Mouse (Mus musculus): ENCODE measurements around the gene Psmd11. TPM values are rescaled to one million over a fixed set of nuclear protein-coding genes. Genes with fewer than 3 reads are reported as not detected.
"Not testable (repeated sequence)": the region's sequence is repeated elsewhere in the genome, so short reads cannot be mapped to it uniquely, and the experiment has no call there.

The Psmd11 gene
- polyA plus RNA-seq, 1 experiment from 2014 or later = 307 TPM

DNA sequence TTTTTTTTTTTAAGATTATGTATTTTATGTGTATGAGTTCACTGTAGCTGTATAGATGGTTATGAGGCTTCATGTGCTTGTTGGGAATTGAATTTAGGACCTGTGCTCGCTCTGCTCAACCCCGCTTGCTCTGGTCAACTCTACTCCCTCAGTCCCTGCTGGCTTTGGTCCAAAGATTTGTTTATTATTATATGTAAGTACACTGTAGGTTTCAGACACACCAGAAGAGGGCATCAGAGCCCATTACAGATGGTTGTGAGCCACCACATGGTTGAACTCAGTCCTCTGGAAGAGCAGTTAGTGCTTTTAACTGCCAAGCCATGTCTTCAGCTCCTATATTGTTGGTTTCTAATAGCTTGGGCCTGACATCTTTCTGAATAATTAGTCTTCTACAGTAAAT is 21.4 kb downstream of the Psmd11 start:
- Histone ChIP-seq H3K4me1 (ENCODE audit: control insufficient read depth, insufficient read depth, low read length) (no peaks in the 10 kb centered on the region), H3K9me3 (ENCODE audit: control insufficient read depth, low read length) (no peaks in the 10 kb centered on the region), H3K27ac (ENCODE audit: low read depth, low read length) (no peak overlapping the region), H3K27me3 (ENCODE audit: control insufficient read depth, insufficient read depth, low read length) (no peaks in the 10 kb centered on the region), H3K4me2 (ENCODE audit: low read depth) (no peak overlapping the region), H3K4me3 (ENCODE audit: low read depth, low read length) (no peak overlapping the region), H3K36me3 (ENCODE audit: control insufficient read depth, insufficient read depth, low read length) (peaks cover 8% of the 10 kb centered on the region), H3K9ac (ENCODE audit: low read length) (no peak overlapping the region)
- no peak for DNase-seq (ENCODE audit: low spot score)
- 91% methylated on average over 2 of the region's 2 CpGs for WGBS
- ATAC-seq (ENCODE audit: insufficient read depth, low FRiP score, low TSS enrichment) = no peak

DNA sequence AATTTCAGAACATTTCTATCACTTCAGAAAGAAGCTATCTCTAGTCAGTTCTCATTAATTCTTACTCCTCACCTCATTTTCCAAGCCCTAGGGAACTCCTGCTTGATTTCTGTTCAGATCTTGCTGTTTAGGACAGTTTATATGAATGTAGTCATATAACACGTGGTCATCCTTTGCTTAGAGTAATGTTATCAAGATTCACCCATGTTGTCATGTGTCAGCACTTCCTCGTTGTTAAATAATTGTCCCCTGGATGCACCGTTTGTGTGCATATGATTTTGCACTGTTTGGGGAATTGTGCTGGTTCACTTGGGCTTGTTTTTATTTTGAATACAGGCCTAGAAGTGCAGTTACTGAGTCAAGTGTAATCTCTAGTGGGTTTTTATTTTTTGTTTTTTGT is 23.8 kb downstream of the Psmd11 start:
- ATAC-seq (ENCODE audit: insufficient read depth, low FRiP score, low TSS enrichment) (no peak), DNase-seq (ENCODE audit: low spot score) (no peak)
- no peak overlapping the region for H3K4me3 ChIP-seq (ENCODE audit: low read depth, low read length)
- H3K27me3 ChIP-seq (ENCODE audit: control insufficient read depth, insufficient read depth, low read length) = no peaks in the 10 kb centered on the region
- H3K4me1 ChIP-seq (ENCODE audit: control insufficient read depth, insufficient read depth, low read length) = no peaks in the 10 kb centered on the region
- H3K36me3 ChIP-seq (ENCODE audit: control insufficient read depth, insufficient read depth, low read length) = peaks cover 2% of the 10 kb centered on the region
- no peaks in the 10 kb centered on the region for H3K9me3 ChIP-seq (ENCODE audit: control insufficient read depth, low read length)
- no peak overlapping the region for H3K4me2 ChIP-seq (ENCODE audit: low read depth)
- 94% methylated on average over 3 of the region's 3 CpGs for WGBS
- H3K27ac ChIP-seq (ENCODE audit: low read depth, low read length) = no peak overlapping the region
- no peak overlapping the region for H3K9ac ChIP-seq (ENCODE audit: low read length)

DNA sequence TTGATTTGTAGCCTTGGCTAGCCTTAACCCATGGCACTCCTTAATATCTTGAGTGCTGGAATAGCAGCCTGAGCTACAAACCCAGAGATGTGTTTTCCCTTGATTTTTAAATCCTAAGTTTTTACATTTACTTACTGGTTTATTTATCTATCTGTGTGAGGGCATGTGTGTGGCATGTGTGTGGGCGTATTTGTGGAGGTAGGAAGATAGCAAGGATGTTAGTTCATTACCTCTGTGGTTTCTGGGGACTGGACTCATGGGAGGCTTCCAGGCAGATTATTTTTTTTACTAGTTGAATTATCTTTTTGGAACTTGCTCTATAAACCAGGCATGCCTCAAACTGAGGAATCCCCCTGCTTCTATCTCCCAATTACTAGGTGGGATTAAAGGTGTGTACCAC is 24.8 kb downstream of the Psmd11 start:
- Histone ChIP-seq H3K9ac (ENCODE audit: low read length) (no peak overlapping the region), H3K27me3 (ENCODE audit: control insufficient read depth, insufficient read depth, low read length) (no peaks in the 10 kb centered on the region), H3K4me2 (ENCODE audit: low read depth) (no peak overlapping the region), H3K27ac (ENCODE audit: low read depth, low read length) (no peak overlapping the region), H3K9me3 (ENCODE audit: control insufficient read depth, low read length) (no peaks in the 10 kb centered on the region), H3K4me1 (ENCODE audit: control insufficient read depth, insufficient read depth, low read length) (no peaks in the 10 kb centered on the region), H3K36me3 (ENCODE audit: control insufficient read depth, insufficient read depth, low read length) (peaks cover 2% of the 10 kb centered on the region), H3K4me3 (ENCODE audit: low read depth, low read length) (no peak overlapping the region)
- DNase-seq (ENCODE audit: low spot score) (no peak), ATAC-seq (ENCODE audit: insufficient read depth, low FRiP score, low TSS enrichment) (no peak)
- WGBS = 100% methylated on average over 1 of the region's 1 CpGs

DNA sequence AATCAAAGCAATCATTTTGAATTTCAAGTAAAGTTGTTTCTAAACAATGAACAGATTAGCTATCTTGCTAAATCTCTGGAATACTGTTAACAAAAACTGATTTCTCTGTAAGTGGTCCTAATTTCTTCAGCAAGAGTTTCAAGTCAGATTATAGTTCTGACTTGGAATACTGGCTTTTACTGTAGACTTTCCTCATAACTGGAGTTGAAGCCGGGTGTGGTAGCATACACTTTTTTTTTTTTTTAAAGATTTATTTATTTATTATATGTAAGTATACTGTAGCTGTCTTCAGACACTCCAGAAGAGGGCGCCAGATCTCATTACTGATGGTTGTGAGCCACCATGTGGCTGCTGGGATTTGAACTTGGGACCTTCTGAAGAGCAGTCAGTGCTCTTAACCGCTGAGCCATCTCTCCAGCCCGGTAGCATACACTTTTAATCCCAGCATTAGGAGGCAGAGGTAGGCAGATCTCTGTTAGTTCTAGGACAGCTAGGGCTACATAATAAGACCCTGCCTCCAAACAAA is 35.3 kb downstream of the Psmd11 start:
- peaks cover 18% of the 10 kb centered on the region for H3K36me3 ChIP-seq (ENCODE audit: control insufficient read depth, insufficient read depth, low read length)
- not testable (repeated sequence) for H3K27me3 ChIP-seq (ENCODE audit: control insufficient read depth, insufficient read depth, low read length); H3K4me1 ChIP-seq (ENCODE audit: control insufficient read depth, insufficient read depth, low read length); H3K4me2 ChIP-seq (ENCODE audit: low read depth); H3K27ac ChIP-seq (ENCODE audit: low read depth, low read length); H3K9me3 ChIP-seq (ENCODE audit: control insufficient read depth, low read length); ATAC-seq (ENCODE audit: insufficient read depth, low FRiP score, low TSS enrichment); H3K9ac ChIP-seq (ENCODE audit: low read length); H3K4me3 ChIP-seq (ENCODE audit: low read depth, low read length); DNase-seq (ENCODE audit: low spot score)
- 88% methylated on average over 4 of the region's 4 CpGs for WGBS

DNA sequence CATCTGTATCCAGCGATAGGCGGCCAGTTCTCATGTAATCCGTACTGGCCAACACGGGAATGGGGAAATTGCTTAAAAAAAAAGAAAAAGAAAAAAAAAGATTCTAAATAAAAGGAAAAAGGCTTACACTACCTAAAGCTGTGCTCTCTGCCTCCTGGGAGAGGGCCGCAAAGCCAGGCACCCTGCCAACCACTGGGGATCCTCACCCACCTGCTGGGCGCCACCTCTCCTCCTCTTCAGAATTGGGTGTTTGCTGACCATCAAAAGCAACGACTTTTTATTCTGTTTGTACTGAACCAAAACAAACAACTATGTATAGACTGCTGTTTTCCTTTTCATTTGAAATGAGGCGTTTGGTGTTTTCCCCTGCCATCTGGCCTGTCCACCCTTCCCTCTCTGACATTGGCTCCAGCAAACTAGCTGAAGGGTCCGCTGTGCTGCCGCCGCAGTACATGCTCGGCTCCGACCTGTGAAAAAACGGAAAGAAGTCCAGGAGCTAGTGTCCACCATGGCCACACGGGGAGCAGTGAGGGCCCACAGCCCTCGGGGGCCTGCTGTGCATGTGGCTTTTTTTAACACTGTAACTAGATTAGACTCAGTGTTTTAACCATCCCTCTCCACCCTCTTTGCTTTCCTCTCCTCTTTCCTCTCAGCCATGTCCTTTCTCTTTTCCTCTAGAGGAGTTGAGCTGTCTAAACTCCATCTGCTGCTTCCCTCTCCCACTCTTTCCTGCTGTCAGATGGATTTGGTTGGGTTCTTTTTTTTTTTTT is 43.6 kb downstream of the Psmd11 start:
- 83% methylated on average over 16 of the region's 16 CpGs for WGBS
- Histone ChIP-seq H3K4me2 (ENCODE audit: low read depth) (no peak overlapping the region), H3K4me1 (ENCODE audit: control insufficient read depth, insufficient read depth, low read length) (0 out of 2 replicates have a peak, but pooled peaks cover 2% of the 10 kb centered on the region), H3K4me3 (ENCODE audit: low read depth, low read length) (no peak overlapping the region), H3K36me3 (ENCODE audit: control insufficient read depth, insufficient read depth, low read length) (peaks cover 5% of the 10 kb centered on the region), H3K27me3 (ENCODE audit: control insufficient read depth, insufficient read depth, low read length) (no peaks in the 10 kb centered on the region), H3K9me3 (ENCODE audit: control insufficient read depth, low read length) (no peaks in the 10 kb centered on the region), H3K27ac (ENCODE audit: low read depth, low read length) (no peak overlapping the region), H3K9ac (ENCODE audit: low read length) (no peak overlapping the region)
- ATAC-seq (ENCODE audit: insufficient read depth, low FRiP score, low TSS enrichment) (no peak), DNase-seq (ENCODE audit: low spot score) (no peak)

DNA sequence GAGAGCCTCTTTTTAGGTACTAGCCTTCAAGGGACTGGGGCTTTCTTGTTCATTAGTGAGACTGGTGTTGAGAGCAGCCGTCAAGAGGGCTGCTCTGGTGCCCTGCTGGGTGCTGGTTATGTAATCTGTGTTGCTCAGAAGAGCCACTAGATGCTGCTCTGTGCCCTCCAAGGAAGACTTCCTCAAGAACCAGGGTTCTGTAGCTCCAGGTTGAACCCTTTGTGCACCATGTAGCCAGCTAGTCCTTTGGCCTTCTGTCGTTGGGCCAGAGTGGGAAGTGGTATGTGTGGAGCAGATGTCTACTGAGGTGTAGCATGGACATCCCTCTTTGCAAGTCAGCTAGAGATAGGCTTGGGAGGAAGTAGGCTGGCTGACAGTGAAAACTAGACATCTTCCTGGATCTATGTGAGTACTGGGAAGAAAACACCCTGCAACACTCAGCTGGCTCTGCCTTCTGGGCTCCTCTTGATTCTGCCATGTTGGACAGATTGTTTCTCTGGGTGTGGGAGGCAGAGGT is 45.8 kb downstream of the Psmd11 start:
- Histone ChIP-seq H3K9ac (ENCODE audit: low read length) (no peak overlapping the region), H3K9me3 (ENCODE audit: control insufficient read depth, low read length) (no peaks in the 10 kb centered on the region), H3K4me2 (ENCODE audit: low read depth) (no peak overlapping the region), H3K36me3 (ENCODE audit: control insufficient read depth, insufficient read depth, low read length) (peaks cover 5% of the 10 kb centered on the region), H3K27ac (ENCODE audit: low read depth, low read length) (no peak overlapping the region), H3K4me3 (ENCODE audit: low read depth, low read length) (no peak overlapping the region), H3K4me1 (ENCODE audit: control insufficient read depth, insufficient read depth, low read length) (peaks cover 8% of the 10 kb centered on the region; the same call in 1 of the 2 replicates), H3K27me3 (ENCODE audit: control insufficient read depth, insufficient read depth, low read length) (peaks cover 7% of the 10 kb centered on the region; the same call in 1 of the 2 replicates)
- 72% methylated on average over 2 of the region's 2 CpGs for WGBS
- DNase-seq (ENCODE audit: low spot score) (peak; percentile 40), ATAC-seq (ENCODE audit: insufficient read depth, low FRiP score, low TSS enrichment) (no peak)

DNA sequence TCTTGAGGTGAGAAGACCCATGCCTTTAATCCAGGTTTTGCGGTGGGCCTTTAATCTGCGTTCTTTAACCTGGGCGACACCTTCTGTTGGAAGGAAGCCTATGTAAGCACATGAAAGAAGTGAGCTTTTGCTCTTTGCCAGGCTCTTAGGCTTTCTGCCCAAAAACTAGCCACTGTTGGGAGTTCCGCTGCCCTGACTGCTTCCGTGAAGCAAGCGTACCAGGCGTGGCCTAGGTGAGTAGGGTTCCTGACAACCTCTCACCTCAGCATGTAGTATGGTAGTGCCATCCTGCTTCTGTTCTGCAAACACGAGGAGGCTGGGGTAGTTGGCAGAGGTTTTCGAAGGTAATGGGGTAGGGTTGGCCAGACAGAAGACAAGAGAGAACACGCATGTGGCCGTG is 46.4 kb downstream of the Psmd11 start:
- Histone ChIP-seq H3K27ac (ENCODE audit: low read depth, low read length) (no peak overlapping the region), H3K36me3 (ENCODE audit: control insufficient read depth, insufficient read depth, low read length) (peaks cover 4% of the 10 kb centered on the region), H3K27me3 (ENCODE audit: control insufficient read depth, insufficient read depth, low read length) (peaks cover 7% of the 10 kb centered on the region; the same call in 1 of the 2 replicates)

DNA sequence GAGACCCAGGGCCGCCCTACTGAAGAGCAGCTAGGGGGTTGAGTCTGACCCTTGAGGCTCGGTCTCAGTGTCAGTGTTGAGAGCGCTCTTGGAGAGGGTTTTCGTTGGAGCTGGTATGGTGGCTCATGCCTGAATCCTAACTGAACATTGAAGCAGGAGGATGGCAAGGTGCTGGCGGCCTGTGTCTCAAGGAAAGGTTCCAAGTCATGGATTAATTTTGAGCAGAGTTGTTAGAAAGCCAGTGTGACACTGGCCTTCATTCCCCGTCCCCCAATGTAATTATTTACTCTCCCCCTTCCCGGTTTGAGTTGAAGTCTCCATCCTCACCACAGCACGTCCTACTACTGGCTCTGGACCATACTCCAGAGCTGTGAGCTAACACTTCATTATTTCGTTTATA is 47.1 kb downstream of the Psmd11 start:
- H3K4me2 ChIP-seq (ENCODE audit: low read depth) = no peak overlapping the region

More for the DNA sequence above, 46.4 kb downstream of the Psmd11 start:
- Histone ChIP-seq H3K4me2 (ENCODE audit: low read depth) (no peak overlapping the region), H3K4me3 (ENCODE audit: low read depth, low read length) (no peak overlapping the region), H3K4me1 (ENCODE audit: control insufficient read depth, insufficient read depth, low read length) (peaks cover 11% of the 10 kb centered on the region), H3K9me3 (ENCODE audit: control insufficient read depth, low read length) (no peaks in the 10 kb centered on the region), H3K9ac (ENCODE audit: low read length) (no peak overlapping the region)
- DNase-seq (ENCODE audit: low spot score) (no peak), ATAC-seq (ENCODE audit: insufficient read depth, low FRiP score, low TSS enrichment) (no peak)
- WGBS = 96% methylated on average over 11 of the region's 11 CpGs

More for the DNA sequence above, 47.1 kb downstream of the Psmd11 start:
- Histone ChIP-seq H3K4me1 (ENCODE audit: control insufficient read depth, insufficient read depth, low read length) (peaks cover 11% of the 10 kb centered on the region), H3K27me3 (ENCODE audit: control insufficient read depth, insufficient read depth, low read length) (peaks cover 7% of the 10 kb centered on the region; the same call in 1 of the 2 replicates), H3K36me3 (ENCODE audit: control insufficient read depth, insufficient read depth, low read length) (no peaks in the 10 kb centered on the region; the same call in 1 of the 2 replicates), H3K27ac (ENCODE audit: low read depth, low read length) (no peak overlapping the region), H3K9ac (ENCODE audit: low read length) (no peak overlapping the region), H3K4me3 (ENCODE audit: low read depth, low read length) (no peak overlapping the region), H3K9me3 (ENCODE audit: control insufficient read depth, low read length) (no peaks in the 10 kb centered on the region)
- ATAC-seq (ENCODE audit: insufficient read depth, low FRiP score, low TSS enrichment) = no peak
- DNase-seq (ENCODE audit: low spot score) = no peak
- WGBS = 83% methylated on average over 9 of the region's 9 CpGs

All from neural tube, embryonic 11.5 days (tissue).